Mouse (Mus musculus) midbrain, embryonic 13.5 days (tissue): ENCODE measurements around the gene 2610301B20Rik. TPM values are rescaled to one million over a fixed set of nuclear protein-coding genes. Genes with fewer than 3 reads are reported as not detected.
"Not testable (repeated sequence)": the region's sequence is repeated elsewhere in the genome, so short reads cannot be mapped to it uniquely, and the experiment has no call there.

Experiments used
- ATAC-seq: fragments of 200-750 bp; cut with Nextera tagmentation; 2 replicates; pipeline ENCODE4 v1.8.0; 2017; ENCODE audit warnings: mild to moderate bottlenecking, moderate TSS enrichment, moderate library complexity
- H3K27ac ChIP-seq: fragments of 300-500 bp; sonication (generic); 2 replicates; pipeline ENCODE4 v1.5.1; 2015; ENCODE audit warnings: inconsistent platforms, mild to moderate bottlenecking, moderate library complexity
- H3K27me3 ChIP-seq: fragments of 300-500 bp; sonication (generic); 2 replicates; pipeline ENCODE4 v1.6.1; 2015; ENCODE audit warnings: mild to moderate bottlenecking, inconsistent platforms
- H3K36me3 ChIP-seq: fragments of 300-500 bp; sonication (generic); 2 replicates; pipeline ENCODE4 v1.6.1; 2015; ENCODE audit warnings: mild to moderate bottlenecking, inconsistent platforms
- H3K4me1 ChIP-seq: fragments of 300-500 bp; sonication (generic); replicated peaks from 2 replicates; pipeline ENCODE4 v1.6.1; 2015; ENCODE audit warnings: inconsistent platforms
- H3K4me2 ChIP-seq: fragments of 300-500 bp; sonication (generic); replicated peaks from 2 replicates; pipeline ENCODE4 v1.6.1; 2015; ENCODE audit warnings: moderate library complexity, mild to moderate bottlenecking, inconsistent platforms
- H3K4me3 ChIP-seq: fragments of 300-500 bp; sonication (generic); replicated peaks from 2 replicates; pipeline ENCODE4 v1.5.1; 2015; ENCODE audit warnings: mild to moderate bottlenecking, inconsistent platforms
- H3K9ac ChIP-seq: fragments of 300-500 bp; sonication (generic); replicated peaks from 2 replicates; pipeline ENCODE4 v1.6.1; 2015; ENCODE audit warnings: mild to moderate bottlenecking, inconsistent platforms
- H3K9me3 ChIP-seq: fragments of 300-500 bp; sonication (generic); 2 replicates; pipeline ENCODE4 v1.6.1; 2016; ENCODE audit warnings: mild to moderate bottlenecking, inconsistent platforms
- WGBS: fragments of 180-500 bp; shearing (Covaris S2); methylation state at CpG from one replicate; pipeline ENCODE4 v1.1.7; 2015; 5-methylcytosine and 5-hydroxymethylcytosine counted together
- polyA plus RNA-seq: library from polyadenylated mRNA; unstranded; fragments of >200 nt; fragmentation: Nextera tagmentation; extraction: Ambion mirVana; gene quantifications from 2 replicates; pipeline ENCODE4 v1.2.1, GENCODE M21; 2015

The 2610301B20Rik gene
- polyA plus RNA-seq, 1 experiment from 2014 or later, result 49.7 TPM

DNA sequence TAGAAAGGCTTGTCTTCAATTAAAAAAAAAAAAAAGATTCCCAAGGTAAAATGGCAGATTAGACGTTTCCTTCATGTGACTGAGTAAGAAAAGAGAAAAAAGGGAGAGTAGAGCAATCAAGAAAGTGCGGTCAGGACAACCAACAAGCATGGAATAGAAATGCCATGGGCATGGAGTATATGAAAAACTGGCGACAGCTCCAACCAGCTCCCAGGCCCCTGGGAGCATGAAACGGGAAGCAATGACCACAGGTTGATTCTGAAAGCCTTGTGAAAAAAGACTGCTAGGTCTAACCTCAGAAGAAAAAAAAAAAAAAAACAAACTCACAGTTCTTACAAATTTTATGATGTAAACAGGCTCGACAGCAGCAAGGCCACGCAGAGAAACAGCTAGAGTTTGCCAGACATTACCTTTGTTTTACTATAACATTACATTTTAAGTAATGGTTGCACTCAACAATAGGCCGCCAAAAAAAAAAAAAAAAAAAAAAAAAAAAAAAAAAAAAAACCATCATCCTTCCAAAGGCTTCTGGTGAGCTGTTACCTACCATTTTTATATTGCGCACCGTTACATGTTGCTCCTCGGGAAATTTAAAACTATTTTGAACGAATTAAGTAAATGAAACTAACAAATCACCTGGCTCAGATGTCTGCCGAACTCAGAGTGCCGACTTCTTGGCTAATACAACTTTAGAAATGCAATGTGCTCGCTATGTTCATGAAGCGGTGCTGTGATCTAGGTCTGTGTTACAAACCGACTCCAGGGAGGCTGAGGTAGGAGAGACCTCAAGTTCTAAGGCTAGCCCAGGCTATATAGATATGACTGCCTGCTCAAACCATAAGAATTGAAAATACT lies 1.4 kb upstream of the 2610301B20Rik start:
- peak overlapping the region; percentile 11; the same call in 1 of the 2 replicates for H3K9ac ChIP-seq
- H3K4me2 ChIP-seq, result peak overlapping the region; percentile 55
- ATAC-seq, result no peak
- WGBS, result 28% methylated on average over 16 of the region's 16 CpGs
- H3K4me1 ChIP-seq, result peaks cover 16% of the 10 kb centered on the region
- H3K27ac ChIP-seq, result peak overlapping the region; percentile 99; the same call in 1 of the 2 replicates
- H3K9me3 ChIP-seq, result no peaks in the 10 kb centered on the region
- H3K27me3 ChIP-seq, result no peaks in the 10 kb centered on the region
- peak overlapping the region; percentile 86 for H3K4me3 ChIP-seq
- no peaks in the 10 kb centered on the region for H3K36me3 ChIP-seq

GRCm38 (mm10) chr4:10873549-10873919 lies 764 bp upstream of the 2610301B20Rik start:
- Histone ChIP-seq H3K27ac (peak overlapping the region; percentile 99), H3K9me3 (no peaks in the 10 kb centered on the region), H3K9ac (peak overlapping the region; percentile 11; the same call in 1 of the 2 replicates), H3K27me3 (no peaks in the 10 kb centered on the region), H3K4me2 (peak overlapping the region; percentile 55), H3K36me3 (no peaks in the 10 kb centered on the region), H3K4me3 (peak overlapping the region; percentile 86), H3K4me1 (peaks cover 16% of the 10 kb centered on the region)
- 1% methylated on average over 6 of the region's 8 CpGs for WGBS
- ATAC-seq, result peak; percentile 55

- no peaks in the 10 kb centered on the region for H3K9me3 ChIP-seq
- peak overlapping the region; percentile 86 for H3K4me3 ChIP-seq
- no peaks in the 10 kb centered on the region for H3K27me3 ChIP-seq
- H3K4me2 ChIP-seq, result peak overlapping the region; percentile 55
- ATAC-seq, result peak; percentile 88
- H3K27ac ChIP-seq, result peak overlapping the region; percentile 99
- H3K4me1 ChIP-seq, result peaks cover 16% of the 10 kb centered on the region
- H3K9ac ChIP-seq, result peak overlapping the region; percentile 89
- WGBS, result under 1% methylated on average over 37 of the region's 37 CpGs
- 0 out of 2 replicates have a peak, but pooled peaks cover 2% of the 10 kb centered on the region for H3K36me3 ChIP-seq
These were observed 422 bp downstream of the 2610301B20Rik start for GRCm38 (mm10) chr4:10874718-10875121.

DNA sequence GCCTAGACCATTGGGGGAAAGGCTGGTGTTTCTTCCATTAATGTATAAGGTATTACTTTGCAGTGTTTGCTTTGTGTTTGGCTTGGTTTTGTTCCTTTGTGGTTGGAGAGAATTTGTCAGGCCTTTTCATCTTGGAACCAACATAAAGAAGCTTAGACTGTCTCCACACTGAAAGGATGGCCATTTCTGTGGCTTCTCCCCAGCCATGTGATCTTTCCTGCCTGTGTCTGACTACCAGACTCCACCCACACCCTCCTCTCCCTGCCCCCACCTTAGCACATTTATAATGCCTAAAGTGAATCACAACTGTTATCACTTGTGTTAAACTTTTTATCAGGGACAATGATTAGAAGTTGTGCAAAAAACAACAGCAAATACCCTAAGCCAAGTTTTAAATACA lies 1.1 kb downstream of the 2610301B20Rik start:
- peak overlapping the region; percentile 55 for H3K4me2 ChIP-seq
- H3K4me3 ChIP-seq, result peak overlapping the region; percentile 86
- no peaks in the 10 kb centered on the region for H3K9me3 ChIP-seq
- H3K9ac ChIP-seq, result peak overlapping the region; percentile 89
- 0 out of 2 replicates have a peak, but pooled peaks cover 2% of the 10 kb centered on the region for H3K36me3 ChIP-seq
- H3K4me1 ChIP-seq, result peaks cover 16% of the 10 kb centered on the region
- H3K27ac ChIP-seq, result peak overlapping the region; percentile 99
- H3K27me3 ChIP-seq, result no peaks in the 10 kb centered on the region
- no peak for ATAC-seq

DNA sequence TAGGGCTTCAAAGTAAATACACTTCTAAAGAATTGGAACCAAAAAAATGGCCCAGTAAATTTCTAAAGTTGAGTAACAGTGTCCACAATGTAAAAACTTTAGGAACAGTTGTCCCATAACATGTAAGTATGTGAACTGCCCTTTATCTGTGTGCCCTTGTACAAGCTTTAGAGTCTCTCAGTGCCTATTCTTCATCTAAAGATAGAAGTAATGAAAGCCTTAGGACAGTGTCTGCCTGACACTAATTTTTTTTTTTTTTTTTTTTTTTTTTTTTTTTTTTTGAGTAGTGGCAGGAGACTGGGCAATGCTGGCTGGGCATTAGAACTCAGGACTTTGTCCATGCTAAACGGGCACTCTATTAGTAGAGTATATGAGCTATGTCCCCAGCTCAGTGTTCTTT lies 2.8 kb downstream of the 2610301B20Rik start:
- 92% methylated on average over 1 of the region's 1 CpGs for WGBS

GRCm38 (mm10) chr4:10883740-10884408 lies 9.6 kb downstream of the 2610301B20Rik start:
- 94% methylated on average over 8 of the region's 8 CpGs for WGBS
- Histone ChIP-seq H3K27ac (no peak overlapping the region), H3K9ac (no peak overlapping the region), H3K4me2 (no peak overlapping the region), H3K4me3 (no peak overlapping the region), H3K4me1 (no peaks in the 10 kb centered on the region), H3K9me3 (no peaks in the 10 kb centered on the region; the same call in 1 of the 2 replicates), H3K36me3 (peaks cover 57% of the 10 kb centered on the region), H3K27me3 (no peaks in the 10 kb centered on the region)
- no peak for ATAC-seq

More for the DNA sequence above, 2.8 kb downstream of the 2610301B20Rik start:
- Histone ChIP-seq H3K9ac (no peak overlapping the region), H3K27ac (no peak overlapping the region), H3K4me2 (no peak overlapping the region), H3K4me3 (no peak overlapping the region), H3K27me3 (no peaks in the 10 kb centered on the region), H3K36me3 (0 out of 2 replicates have a peak, but pooled peaks cover 2% of the 10 kb centered on the region), H3K4me1 (peaks cover 16% of the 10 kb centered on the region), H3K9me3 (no peaks in the 10 kb centered on the region)
- ATAC-seq, result no peak

- H3K36me3 ChIP-seq, result peaks cover 57% of the 10 kb centered on the region
- no peak for ATAC-seq
- H3K4me2 ChIP-seq, result no peak overlapping the region
- H3K27ac ChIP-seq, result no peak overlapping the region
- H3K4me3 ChIP-seq, result no peak overlapping the region
- 93% methylated on average over 10 of the region's 10 CpGs for WGBS
- no peaks in the 10 kb centered on the region for H3K4me1 ChIP-seq
- H3K9ac ChIP-seq, result no peak overlapping the region
- no peaks in the 10 kb centered on the region; the same call in 1 of the 2 replicates for H3K9me3 ChIP-seq
- no peaks in the 10 kb centered on the region for H3K27me3 ChIP-seq
These were observed 14.5 kb downstream of the 2610301B20Rik start for GRCm38 (mm10) chr4:10888835-10889234.

GRCm38 (mm10) chr4:10896262-10896661 lies 22.0 kb downstream of the 2610301B20Rik start:
- 91% methylated on average over 4 of the region's 4 CpGs for WGBS
- H3K27ac ChIP-seq, result no peak overlapping the region
- no peaks in the 10 kb centered on the region for H3K9me3 ChIP-seq
- no peaks in the 10 kb centered on the region for H3K4me1 ChIP-seq
- H3K9ac ChIP-seq, result no peak overlapping the region
- no peaks in the 10 kb centered on the region for H3K27me3 ChIP-seq
- H3K4me2 ChIP-seq, result no peak overlapping the region
- no peak overlapping the region for H3K4me3 ChIP-seq
- H3K36me3 ChIP-seq, result peaks cover 41% of the 10 kb centered on the region
- no peak for ATAC-seq

GRCm38 (mm10) chr4:10896859-10897258 lies 22.6 kb downstream of the 2610301B20Rik start:
- Histone ChIP-seq H3K9ac (no peak overlapping the region), H3K4me1 (no peaks in the 10 kb centered on the region), H3K9me3 (no peaks in the 10 kb centered on the region), H3K4me2 (no peak overlapping the region), H3K27me3 (no peaks in the 10 kb centered on the region), H3K27ac (no peak overlapping the region), H3K4me3 (no peak overlapping the region), H3K36me3 (peaks cover 41% of the 10 kb centered on the region)
- peak; percentile 65 for ATAC-seq

GRCm38 (mm10) chr4:10905234-10905801 lies 31.0 kb downstream of the 2610301B20Rik start:
- peak; percentile 72 for ATAC-seq
- H3K9ac ChIP-seq, result no peak overlapping the region

DNA sequence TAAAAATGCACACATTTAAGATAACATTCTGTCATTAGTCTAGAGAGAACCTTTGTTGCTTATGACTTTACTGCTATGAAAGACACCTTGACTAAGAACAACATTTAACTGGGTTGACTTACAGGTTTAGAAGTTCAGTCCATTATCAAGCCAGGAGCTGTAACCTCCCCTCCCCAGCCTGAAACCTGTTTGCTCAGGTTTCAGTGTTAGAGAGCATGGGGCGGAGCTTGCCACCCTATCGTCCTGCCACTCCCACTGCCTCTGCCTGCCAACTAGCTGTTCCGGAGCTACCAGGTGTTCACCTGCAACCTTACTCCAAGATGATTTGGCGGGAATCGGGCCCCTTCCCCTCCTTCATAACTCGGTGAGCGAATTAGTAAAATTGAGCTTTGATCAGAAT lies 37.1 kb downstream of the 2610301B20Rik start:
- not testable (repeated sequence) for H3K9ac ChIP-seq, H3K36me3 ChIP-seq, ATAC-seq, H3K4me1 ChIP-seq, H3K9me3 ChIP-seq, H3K4me2 ChIP-seq, H3K27me3 ChIP-seq, H3K27ac ChIP-seq, H3K4me3 ChIP-seq
- 63% methylated on average over 7 of the region's 7 CpGs for WGBS

More at GRCm38 (mm10) chr4:10905234-10905801, 31.0 kb downstream of the 2610301B20Rik start:
- no peak overlapping the region for H3K4me3 ChIP-seq
- peak overlapping the region; percentile 30 for H3K4me2 ChIP-seq
- 8% methylated on average over 13 of the region's 13 CpGs for WGBS
- H3K27ac ChIP-seq, result no peak overlapping the region
- peaks cover 12% of the 10 kb centered on the region for H3K4me1 ChIP-seq
- H3K36me3 ChIP-seq, result no peaks in the 10 kb centered on the region
- H3K27me3 ChIP-seq, result no peaks in the 10 kb centered on the region
- H3K9me3 ChIP-seq, result no peaks in the 10 kb centered on the region
